Mouse (Mus musculus) B cell, adult 67 days (primary cell): ENCODE results near the gene Tcte2. TPM values are rescaled to one million over a fixed set of nuclear protein-coding genes. Genes with fewer than 3 reads are reported as not detected.

Source experiments
- total RNA-seq, 2 experiments: library from RNA; stranded (reverse); gene quantifications; 4 replicates each; pipeline ENCODE4 v1.2.4; 2023

Gene Tcte2
- total RNA-seq: not detected

DNA sequence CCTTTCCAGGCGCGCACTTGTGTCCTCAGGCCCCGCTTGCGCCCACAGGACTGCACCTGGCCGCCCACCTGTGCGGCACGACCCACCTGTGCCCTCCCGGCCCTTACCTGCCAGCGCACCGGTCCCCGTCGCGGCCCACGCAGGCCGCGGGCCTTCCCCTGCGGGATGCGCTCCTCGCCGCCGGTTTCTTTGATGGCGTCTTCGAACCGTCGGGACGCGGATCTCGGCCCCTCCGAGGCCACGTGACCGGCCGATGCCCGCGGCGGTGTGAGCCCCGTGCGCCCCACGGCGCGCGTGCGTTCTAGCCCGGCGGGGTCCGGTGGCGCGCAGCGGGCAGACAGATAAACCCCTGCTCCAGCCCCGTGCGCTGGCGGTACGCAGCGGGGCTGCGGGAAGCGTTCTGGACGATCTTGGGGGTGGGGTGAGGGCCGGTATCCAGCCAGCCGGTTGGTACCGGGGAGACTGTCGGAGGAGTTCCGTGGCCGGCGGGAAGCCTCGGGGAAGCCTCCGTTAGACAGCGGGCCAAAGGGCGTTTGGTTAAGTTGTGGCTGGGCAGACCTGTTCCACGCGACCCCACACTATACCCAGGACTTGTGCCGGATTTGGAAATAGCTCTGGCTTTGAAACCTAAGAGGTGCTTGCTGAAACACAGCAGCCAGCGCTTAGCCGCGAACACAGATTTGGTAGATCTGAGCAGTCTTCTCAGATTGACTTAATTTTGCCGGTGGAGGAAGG lies at the start of gene Tcte2:
Tcte2 (minus strand) TSS at position 647 of the 735 bp plus-strand sequence.

DNA sequence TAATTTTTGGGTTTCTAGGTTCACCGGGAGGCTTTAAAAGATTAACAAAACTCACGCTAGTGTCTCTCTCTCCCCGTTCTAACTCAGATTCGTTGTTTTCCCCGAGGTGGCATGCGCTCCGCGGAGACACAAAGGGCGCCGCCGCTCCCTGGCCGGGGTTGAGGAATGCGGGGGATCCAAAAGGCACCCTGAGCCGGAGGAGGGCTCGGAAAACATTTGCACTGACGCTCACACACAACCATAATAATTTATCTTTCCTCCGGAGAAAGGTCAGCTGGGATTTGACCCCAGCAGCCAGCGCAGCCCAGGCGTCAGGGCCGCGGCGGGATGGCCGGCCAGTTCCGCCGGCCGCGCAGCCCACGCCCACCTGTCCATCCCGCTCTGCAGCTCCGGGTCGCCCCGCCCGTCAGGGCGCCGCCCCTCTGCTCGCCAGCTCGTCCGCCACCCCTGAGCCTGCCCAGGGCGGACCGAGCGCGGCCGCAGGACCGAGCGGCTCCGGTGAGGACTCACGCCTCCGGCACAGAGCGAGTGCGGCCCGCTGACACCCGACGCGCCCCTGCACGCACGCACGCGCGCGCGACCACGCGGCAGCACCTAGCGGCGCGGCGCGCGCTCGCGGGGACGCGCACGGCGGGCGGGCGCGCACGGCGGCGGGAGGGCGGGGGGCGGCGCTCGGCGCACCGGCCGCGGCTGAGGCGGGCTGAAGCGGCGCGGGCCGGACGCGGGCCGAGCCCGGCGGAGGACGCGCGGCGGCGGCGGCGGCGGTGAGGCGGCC lies 1.6 kb downstream of the Tcte2 start, which contains the start of gene Afdn:
Afdn (plus strand) TSS at position 687 of the 775 bp plus-strand sequence.

Other genes with a start within 250 kb of the Tcte2 start
- gene Afdn, start 1.3 kb downstream of the Tcte2 start, total RNA-seq: 1 to 10 TPM in 1 of 2 experiments, under 1 TPM in 1; 0.33 to 1.7 TPM
- not detected for gene Gm7168, start 186.5 kb upstream of the Tcte2 start, total RNA-seq
- gene Gm7356, start 241.9 kb upstream of the Tcte2 start, total RNA-seq: not detected